Mouse (Mus musculus) CD4-positive, CD25-positive, alpha-beta regulatory T cell, adult 2 months (primary cell): ENCODE data around the gene Olfr314.
"Not testable (repeated sequence)": the region's sequence is repeated elsewhere in the genome, so short reads cannot be mapped to it uniquely, and the experiment has no call there.

Source experiments
- DNase-seq: peaks from one replicate; pipeline ENCODE4 v3.0.0-alpha.2; 2012; ENCODE audit warnings: low read depth, low spot score

The Olfr314 gene

DNA sequence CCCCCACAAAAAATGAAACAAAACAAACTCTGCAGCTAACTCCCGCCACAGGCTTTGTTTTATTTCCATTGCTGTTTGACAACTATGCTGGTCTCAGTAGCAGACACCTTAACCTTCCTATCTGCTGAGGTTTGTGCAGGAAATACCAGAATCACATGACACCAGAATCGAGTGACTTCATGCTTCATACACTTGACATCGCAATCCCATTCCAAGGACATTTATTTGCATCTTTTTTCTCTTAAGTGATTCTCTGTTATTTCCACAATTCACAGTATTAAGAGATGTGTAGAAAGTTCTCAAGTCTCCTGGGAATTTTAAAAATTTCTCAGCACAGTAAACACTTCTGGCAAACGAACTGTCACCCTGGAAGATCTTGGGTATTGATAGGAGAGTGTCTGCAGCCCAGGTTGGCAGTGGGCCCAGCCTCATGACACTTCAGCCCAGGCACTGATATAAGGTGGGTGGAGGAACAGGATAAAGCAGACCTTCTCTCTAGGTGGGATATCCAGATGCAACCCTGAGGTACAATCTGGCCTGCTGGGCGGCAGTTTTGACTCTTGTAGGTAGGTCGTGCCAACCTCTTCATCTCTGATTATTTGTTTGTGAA is at the start of gene Olfr314:
TSS of gene Olfr314 (plus strand) at position 473 of the 610 bp plus-strand sequence.
- DNase-seq, result no peak

- no peak for DNase-seq
Observed at GRCm38 (mm10) chr11:58733372-58733771, 49.4 kb upstream of the Olfr314 start.

DNA sequence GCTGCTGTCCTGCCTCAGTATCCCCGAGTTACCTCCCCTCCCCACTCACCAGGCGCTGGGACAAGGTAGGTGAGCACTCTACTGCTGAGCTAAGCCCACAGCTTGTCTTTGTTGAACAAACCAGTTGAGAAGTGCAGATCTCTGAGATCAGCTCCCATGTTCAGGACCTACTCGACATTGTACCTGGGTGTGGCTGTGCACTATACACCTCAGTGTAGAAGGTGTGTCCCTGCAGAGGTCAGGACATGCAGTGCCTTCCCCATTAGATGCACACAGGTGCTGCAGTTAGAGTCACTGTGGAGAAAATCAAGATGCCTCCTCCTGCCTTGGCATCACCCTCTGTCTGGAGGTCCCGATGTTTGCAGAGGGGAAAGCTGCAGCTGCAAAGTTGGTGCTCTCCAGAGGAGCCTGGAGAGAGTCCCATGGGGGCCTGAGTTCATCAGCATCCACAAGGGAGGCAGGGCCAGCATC is 43.9 kb upstream of the Olfr314 start, which contains the start of gene Olfr317:
TSS of gene Olfr317 (minus strand) at position 421 of the 471 bp plus-strand sequence.
- DNase-seq, result no peak

DNA sequence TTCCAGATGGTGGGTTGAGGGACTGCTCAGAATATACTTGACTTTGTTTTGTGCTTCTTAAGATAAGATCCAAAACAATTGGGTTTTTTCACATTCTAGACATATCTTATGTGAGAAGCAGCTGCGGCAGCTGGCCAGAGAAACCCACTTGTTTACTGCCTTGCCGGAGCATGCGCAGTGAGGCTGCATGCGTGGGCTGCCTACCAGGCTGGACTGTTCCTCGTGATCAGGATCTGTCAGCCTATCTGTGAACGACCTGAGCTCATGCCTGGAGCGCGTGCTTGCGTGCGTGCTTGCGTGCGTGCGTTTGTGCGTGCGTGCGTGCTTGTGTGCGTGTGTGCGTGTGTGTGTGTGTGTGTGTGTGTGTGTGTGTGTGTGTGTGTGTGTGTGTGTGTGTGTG is 31.7 kb upstream of the Olfr314 start:
- DNase-seq, result not testable (repeated sequence)

- no peak for DNase-seq
Observed at GRCm38 (mm10) chr11:58752434-58752833, 30.3 kb upstream of the Olfr314 start, which contains the start of gene Olfr316. Gene Olfr316 (plus strand): TSS chr11:58752734.

- no peak for DNase-seq
Observed at GRCm38 (mm10) chr11:58772888-58773287, 9.9 kb upstream of the Olfr314 start, which contains the start of gene Olfr315. Gene Olfr315 (plus strand): TSS chr11:58773188.

- no peak for DNase-seq
Observed at GRCm38 (mm10) chr11:58784182-58784581, 1.4 kb downstream of the Olfr314 start.

DNA sequence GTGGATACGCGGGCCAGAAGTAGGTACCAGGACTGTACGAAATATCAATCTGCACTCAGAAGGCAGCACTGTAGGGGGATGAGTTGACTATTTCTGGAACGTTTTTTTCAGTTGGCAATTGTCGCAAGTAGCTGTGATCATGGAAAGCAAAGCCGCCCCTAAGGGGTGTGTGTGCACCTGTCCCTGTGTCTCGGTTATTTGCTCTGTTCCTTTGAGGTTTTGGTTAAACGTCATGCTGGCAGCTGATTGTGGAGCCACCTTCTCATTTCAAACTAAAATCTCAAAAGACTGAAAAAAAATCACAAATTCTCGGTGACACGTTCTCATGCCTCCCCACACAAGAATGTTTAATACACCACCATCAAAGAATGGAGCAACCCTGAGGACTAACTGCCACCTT is 4.9 kb downstream of the Olfr314 start:
- peak; percentile 21 for DNase-seq

DNA sequence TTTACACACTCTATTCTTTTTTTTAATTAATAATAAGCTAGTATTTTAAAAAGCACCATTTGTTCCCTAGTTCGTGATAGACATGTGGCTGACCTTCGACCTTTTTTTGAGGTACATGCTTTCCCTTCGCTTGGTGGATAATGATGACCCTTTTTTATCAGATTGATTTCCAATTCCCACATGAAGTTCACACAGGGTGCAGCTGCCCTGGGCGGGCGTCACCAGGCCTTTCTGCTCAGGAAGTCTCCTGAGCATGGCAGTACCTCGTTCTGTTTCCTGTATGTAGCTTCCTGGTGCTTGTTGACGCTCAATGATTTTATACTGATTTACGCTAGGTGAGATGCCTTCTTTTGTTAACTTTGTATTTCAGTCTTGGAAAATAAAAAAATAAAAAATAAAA is 5.6 kb downstream of the Olfr314 start:
- DNase-seq, result peak; percentile 42

DNA sequence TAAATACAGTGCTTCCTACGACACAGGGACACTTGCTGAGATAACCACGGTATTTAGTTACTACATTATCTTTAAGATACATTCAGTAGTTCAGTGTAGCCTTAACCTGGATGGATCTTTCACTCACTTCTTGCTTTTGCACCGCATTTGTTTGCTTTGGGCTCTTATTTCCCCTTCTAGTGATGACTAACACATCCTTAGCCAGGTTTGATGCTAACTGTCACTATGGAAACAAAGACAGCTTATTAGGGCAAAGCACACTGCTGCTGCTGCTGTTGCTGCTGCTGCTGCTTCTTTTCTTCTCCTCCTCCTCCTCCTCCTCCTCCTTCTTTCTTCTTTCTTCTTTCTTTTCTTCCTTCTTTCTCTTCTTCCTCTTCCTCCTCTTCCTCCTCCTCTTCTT is 6.8 kb downstream of the Olfr314 start:
- DNase-seq, result peak; percentile 20

DNA sequence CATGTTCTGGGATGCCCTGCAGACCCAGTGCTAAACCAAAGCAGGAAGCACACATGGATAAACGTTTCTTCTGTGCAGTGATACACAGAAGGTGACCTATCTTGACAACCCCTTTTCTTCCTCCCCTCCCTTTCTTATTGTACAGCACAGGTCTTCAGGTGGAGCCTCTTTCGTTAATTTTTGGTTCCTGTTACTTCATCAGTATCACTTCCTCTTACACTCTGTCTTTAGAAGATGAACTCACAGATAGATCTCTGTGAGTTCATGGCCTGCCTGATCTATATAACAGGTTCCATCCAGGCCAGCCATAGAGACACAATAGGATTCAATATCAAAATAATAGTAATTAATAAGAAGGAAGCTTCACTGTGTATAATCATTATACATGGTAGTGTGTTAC is 7.3 kb downstream of the Olfr314 start:
- no peak for DNase-seq

DNA sequence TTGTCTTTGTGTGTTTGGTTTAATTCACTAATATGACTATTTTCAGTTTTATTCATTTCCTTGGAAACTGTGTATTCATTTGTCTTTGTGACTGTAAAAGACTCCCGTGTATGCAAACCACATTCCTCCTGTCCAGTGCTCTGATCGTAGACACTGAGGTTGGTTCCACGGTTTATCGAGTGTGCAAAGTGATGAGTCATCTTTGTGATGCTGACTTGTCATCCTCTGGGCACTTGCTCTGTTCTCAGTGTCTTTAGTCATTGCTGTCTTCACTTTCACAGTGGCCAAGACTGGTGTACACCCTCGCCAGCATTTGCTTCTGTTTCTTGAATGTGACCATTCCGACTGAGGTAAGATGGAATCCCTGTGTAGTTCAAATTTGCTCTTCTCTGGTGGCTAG is 7.9 kb downstream of the Olfr314 start:
- DNase-seq, result no peak

DNA sequence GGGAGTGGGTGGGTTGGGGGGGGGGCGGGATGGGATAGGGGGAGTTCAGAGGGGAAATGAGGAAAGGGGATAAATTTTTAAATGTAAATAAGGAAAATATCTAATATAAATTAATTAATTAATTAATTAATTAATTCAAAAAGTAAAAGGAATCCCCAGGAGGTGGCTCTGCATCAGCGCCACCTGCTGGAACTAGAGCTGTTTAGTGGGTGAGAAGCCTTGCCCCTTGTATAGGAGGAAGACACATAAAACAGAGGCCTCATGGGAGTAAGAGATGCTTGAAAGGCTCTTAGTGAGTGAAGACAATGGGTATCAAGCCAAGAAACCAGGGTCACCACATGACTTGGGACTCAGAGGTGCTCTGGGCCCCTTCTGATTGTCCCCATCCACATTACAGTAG is 13.1 kb downstream of the Olfr314 start:
- DNase-seq, result peak; percentile 28

DNA sequence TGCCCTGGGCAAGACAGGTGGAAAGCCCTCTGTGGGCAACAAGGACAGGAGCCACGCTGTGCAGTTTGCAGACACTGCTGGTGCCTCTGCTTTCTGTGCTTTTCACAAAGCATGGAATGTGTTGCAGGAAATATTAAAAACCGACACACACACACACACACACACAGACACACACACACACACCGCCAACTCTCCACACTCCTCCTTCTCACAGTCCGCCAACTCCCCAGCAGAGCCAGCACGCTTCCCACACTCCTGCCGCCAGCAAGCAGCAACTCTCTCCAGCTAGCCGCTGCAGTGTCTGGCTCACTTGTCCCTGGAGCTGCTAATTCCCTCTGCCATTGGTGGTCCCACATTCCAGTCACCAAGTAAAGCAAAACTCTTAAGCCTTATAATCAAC is 14.1 kb downstream of the Olfr314 start:
- no peak for DNase-seq

- no peak for DNase-seq
Observed at GRCm38 (mm10) chr11:58799747-58800146, 17.0 kb downstream of the Olfr314 start.

DNA sequence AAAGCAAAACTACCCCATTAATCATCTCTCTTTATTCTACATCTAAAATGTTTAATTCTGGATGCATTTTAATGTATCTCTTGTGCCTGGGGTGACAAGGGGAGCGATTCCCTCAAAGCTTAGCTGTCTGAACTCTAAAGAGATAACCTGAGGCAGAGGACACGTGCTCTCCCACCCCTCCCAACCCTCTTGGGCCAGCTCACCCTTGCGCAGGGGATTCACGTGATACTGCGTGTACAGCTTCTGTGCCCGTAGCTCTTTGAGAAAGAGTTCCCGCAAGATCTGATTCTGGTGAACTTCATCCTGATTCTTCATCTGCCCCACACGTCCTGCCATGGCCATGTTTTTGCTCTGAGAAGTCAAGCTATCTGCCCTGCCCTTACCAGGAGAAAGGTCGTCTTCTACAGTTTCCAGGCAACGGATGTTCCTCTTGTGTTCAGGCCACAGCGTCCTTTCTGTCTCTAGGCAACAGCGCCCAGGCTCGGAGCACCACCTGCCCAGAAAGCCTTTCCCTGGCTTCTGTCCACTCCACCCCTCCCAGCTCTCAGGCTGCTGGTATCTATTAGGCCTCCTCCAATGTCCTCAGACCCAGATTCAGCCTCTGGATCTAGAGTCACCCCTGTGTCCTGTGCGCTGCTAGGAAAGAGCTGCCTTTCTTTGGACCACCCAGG is 18.9 kb downstream of the Olfr314 start, which contains the start of gene Fam183b:
TSS of gene Fam183b (minus strand) at position 403 of the 671 bp plus-strand sequence.
- peak; percentile 39 for DNase-seq

GRCm38 (mm10) chr11:58803871-58804270 is 21.1 kb downstream of the Olfr314 start:
- no peak for DNase-seq

DNA sequence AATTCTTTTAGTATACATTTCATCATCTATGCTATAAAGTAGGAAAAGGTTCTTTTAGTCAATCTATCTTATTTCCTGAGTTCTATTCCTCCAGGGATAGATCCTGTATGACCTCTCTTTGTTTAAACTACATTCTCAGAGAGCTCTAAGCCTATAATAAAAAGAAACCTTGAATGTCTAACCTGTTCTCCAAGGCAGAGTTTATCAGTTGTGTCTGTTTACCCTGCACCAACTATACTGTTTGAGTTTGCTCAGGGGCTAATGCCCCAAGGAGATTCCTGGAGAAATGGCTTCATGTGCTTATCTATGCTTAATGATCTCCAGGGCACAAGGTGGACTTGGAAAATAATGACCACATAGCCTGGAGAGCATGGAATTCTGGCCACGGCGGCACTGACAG is 21.6 kb downstream of the Olfr314 start:
- no peak for DNase-seq

DNA sequence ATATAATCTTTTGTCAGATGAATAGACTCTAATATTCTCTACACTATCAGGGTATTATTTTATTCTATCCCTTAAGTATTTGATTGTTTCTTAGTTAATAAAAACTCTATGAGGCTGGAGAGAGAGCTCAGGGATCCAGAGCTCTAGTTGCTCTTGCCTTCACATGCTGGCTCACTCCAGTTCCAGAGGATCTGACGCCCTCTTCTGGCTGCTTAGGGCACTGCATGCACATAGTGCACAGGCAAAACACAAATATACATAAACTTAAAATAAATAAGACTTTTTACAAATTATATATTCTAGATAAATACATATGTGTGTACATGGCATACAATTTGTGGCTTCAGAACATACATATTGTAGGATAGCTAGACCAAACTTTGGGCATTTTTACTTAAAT is 29.2 kb downstream of the Olfr314 start:
- peak; percentile 21 for DNase-seq

- not testable (repeated sequence) for DNase-seq
Observed at GRCm38 (mm10) chr11:58814700-58815099, 31.9 kb downstream of the Olfr314 start, which contains the start of gene Olfr313. Gene Olfr313 (plus strand): TSS chr11:58815000.

DNA sequence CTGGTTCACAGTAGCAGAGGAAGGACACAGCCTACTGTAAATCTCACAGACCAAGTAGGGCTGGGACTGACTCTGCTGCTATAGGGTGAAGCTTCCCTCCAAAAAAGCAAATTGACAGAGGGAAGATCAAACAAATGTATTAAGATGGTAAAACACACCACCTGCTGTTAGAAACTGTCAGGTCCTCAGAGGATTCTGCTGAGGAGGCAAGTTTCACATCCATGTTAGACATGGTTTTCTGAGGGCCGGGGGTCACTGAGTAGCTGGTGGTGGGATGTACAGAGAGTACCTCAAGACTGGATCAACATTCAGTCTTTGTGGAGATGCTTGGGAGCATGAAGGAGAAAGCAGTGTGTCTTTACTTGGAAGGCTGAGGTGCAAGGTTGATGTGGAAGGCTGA is 32.9 kb downstream of the Olfr314 start:
- no peak for DNase-seq

- not testable (repeated sequence) for DNase-seq
Observed at GRCm38 (mm10) chr11:58828937-58829336, 46.2 kb downstream of the Olfr314 start, which contains the start of gene Olfr312. Gene Olfr312 (plus strand): TSS chr11:58829237.

GRCm38 (mm10) chr11:58829764-58830163 is 47.0 kb downstream of the Olfr314 start:
- DNase-seq, result no peak
